Mouse (Mus musculus): Measurements from ENCODE around the gene Synpr. TPM values are rescaled to one million over a fixed set of nuclear protein-coding genes. Genes with fewer than 3 reads are reported as not detected.

Gene Synpr
- polyA plus RNA-seq, 1 experiment from 2014 or later = 0.06 TPM

DNA sequence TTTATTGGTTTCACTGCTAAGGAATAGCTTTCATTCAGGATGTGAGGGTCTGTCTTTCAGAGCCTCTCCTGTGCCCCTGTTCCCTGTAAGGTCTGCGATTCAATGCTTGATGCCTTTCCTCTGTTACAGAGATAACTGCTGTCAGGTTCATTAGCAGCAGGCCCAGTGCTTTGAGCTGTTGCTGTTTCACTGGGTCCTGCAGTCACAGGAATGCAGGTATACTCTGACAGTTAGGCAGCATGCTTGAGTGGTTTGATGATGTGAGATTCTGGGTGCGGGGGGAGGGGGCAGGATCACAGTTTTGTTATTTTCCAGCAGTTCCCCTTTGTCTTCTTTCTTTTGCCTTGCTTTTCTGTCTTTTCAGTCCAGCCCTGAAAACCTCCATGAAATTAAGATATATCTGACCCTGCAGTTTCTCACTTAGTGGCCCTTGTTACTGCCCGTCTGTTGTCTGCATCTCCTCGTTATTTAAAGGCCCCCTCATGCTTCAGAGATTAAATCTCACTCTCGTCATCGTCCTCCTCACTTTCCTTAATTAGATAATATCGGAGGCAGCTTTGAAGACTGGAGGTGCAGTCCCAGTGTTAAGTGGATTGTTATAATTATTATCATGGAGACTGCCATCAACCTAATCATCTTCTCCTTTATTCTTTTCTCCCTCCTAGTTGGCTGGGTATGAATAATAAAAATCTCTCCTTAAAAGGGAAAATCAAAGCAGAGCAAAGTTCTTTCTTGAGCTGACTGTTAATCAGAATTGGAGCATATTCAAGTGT is 234.8 kb downstream of the Synpr start:
- in situ Hi-C loops (cut with MboI; ENCODE audit: low pct_unique_long_range_greater_than_20kb) = no loop called here

DNA sequence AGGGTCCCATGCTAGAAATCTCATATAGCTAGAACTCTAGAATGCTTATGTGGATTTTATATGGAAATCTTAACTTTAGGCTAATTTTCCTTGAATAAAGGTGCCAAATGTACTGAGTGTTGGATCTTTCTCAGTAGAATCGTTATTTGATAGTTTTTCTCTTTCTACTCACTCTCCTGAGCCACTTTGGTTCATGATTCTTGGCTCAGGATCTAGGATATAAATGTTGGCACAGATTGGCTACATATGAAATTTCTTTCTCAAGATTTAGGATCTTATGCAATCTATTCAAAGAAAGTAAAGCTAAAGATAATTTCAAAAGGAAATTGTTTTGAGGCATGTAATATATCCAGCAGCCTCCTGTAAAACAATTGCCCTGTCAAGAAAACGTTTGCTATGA is 263.2 kb downstream of the Synpr start:
- ChIA-PET POLR2A (no interaction called here), CTCF (interaction anchor here (1.6 to 1.8 kb wide), 2 partner anchors 19 to 41 kb away, joined by 3 to 4 read pairs; no protein-coding TSS in a partner anchor)
- no peak for TF ChIP-seq CTCF (IDR thresholded peaks at IDR 0.05)
- ATAC-seq (no peak), DNase-seq (ENCODE audit: low read depth, low spot score) (no peak)
- H3K27me3 ChIP-seq = no peaks in the 10 kb centered on the region
- in situ Hi-C loops (cut with MboI; ENCODE audit: low pct_unique_long_range_greater_than_20kb) = loop anchor here (10.0 kb wide), 1 partner anchor 137 kb away; no protein-coding TSS in a partner anchor

More for the DNA sequence above, 234.8 kb downstream of the Synpr start:
- DNase-seq (ENCODE audit: low read depth, low spot score) (no peak), ATAC-seq (no peak)
- no peaks in the 10 kb centered on the region for H3K27me3 ChIP-seq
- no peak for TF ChIP-seq CTCF (IDR thresholded peaks at IDR 0.05)
- POLR2A ChIA-PET = no interaction called here
- CTCF ChIA-PET = no interaction called here

DNA sequence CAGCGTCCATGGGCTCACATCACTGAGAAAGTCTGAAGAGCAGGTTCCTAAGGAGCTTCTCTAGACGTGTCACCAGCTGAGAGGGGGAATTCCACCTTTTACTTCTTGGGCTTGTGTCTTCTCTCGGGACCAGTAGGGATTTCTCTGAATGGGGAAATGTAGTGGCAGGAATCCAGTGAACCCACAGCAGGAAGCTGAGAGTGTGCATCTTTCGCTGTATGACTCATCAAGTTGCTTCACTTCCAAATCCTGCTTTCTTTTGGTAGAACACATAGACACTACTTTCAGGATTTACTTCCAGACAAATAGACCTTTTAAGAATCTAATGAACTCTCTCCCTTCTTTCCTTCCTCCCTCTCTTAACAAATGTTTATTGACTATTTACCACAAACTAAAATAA is 266.6 kb downstream of the Synpr start:
- peak; percentile 88 for ATAC-seq
- H3K27me3 ChIP-seq = no peaks in the 10 kb centered on the region
- ChIA-PET POLR2A (no interaction called here), CTCF (no interaction called here)
- in situ Hi-C loops (cut with MboI; ENCODE audit: low pct_unique_long_range_greater_than_20kb) = loop anchor here (25.0 kb wide), 1 partner anchor 561 kb away; the partner anchor contains the start of gene Psmd6
- TF ChIP-seq CTCF (IDR thresholded peaks at IDR 0.05) = no peak
- DNase-seq (ENCODE audit: low read depth, low spot score) = peak; percentile 64

DNA sequence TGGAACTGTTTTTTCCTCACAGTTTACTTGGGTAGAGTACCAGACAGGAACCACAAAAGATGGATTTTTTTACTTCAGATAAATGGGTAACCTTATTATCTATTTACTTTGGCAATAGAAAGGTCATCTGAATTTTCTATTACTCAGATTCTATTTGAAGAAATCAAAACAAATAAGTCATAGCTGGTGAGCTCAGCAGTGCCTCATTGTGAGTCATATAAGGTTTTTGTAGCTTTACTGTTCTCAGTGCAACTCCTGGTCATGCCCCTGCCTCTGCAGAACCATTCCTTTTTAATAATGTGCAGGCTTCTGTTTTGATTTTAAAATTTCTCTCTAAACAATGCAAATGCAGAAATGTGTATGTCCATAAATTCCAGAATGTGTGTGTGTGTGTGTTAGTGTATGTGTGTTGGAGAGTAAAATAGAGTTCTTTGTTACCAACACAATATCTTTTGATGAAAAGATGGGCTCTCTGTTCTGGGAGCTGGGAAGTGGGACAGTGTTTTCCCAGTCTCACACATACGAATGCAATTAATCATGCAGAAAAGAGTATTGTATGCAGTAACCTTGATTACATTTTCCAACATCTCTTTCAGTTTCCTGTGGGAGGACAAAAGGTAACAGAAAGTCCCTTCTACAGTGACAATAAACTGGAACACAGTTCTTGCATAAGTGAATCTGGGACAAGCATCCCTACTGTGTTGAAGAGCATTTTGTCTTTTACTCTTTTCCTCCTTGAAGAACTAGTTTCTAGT is 269.2 kb downstream of the Synpr start:
- ATAC-seq (peak; percentile 49), DNase-seq (ENCODE audit: low read depth, low spot score) (peak; percentile 46)
- CTCF ChIA-PET = no interaction called here
- in situ Hi-C loops (cut with MboI; ENCODE audit: low pct_unique_long_range_greater_than_20kb) = loop anchor here (25.0 kb wide), 1 partner anchor 559 kb away; the partner anchor contains the start of gene Psmd6
- H3K27me3 ChIP-seq = no peaks in the 10 kb centered on the region
- no peak for TF ChIP-seq CTCF (IDR thresholded peaks at IDR 0.05)
- POLR2A ChIA-PET = no interaction called here

DNA sequence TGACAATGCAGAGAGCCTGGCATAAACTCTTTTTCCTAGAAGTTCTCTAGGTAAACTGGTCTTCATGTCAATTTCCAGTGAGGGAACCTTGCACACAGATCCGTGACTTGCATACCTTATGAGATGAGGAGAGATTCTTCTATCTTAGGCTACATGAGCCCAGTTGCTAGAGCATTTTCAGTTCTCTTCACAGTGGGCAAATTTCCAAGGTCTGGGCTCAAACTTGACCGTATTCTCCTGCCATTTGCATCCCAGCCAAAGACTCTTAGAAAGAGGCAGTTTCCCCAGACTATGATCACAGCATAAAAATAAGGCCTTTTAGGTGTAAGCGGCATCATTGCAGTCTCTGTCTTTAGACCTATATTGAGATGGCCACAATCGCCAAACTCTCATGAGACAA is 270.1 kb downstream of the Synpr start:
- CTCF ChIA-PET = no interaction called here
- POLR2A ChIA-PET = no interaction called here
- no peak for TF ChIP-seq CTCF (IDR thresholded peaks at IDR 0.05)
- DNase-seq (ENCODE audit: low read depth, low spot score) = no peak
- H3K27me3 ChIP-seq = no peaks in the 10 kb centered on the region
- no peak for ATAC-seq
- in situ Hi-C loops (cut with MboI; ENCODE audit: low pct_unique_long_range_greater_than_20kb) = loop anchor here (25.0 kb wide), 1 partner anchor 558 kb away; the partner anchor contains the start of gene Psmd6

DNA sequence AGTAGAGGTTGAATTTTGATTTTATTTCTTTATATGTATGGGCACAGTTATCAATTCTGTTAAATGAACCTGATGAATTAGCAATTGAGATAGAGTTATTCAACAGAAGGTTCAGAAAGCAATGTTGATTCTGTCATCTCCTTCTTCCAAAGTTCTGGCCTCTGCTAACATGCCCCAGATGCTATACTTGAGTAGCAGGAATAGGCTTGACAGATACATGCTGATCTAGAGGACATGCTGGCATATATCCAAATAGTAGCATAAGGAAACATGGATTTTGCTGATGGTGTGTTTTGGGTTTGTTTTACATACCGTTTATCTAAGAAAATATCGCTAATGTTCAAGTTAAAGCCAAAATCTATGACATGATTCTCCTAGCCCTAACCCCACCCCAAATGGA is 273.5 kb downstream of the Synpr start:
- DNase-seq (ENCODE audit: low read depth, low spot score) = no peak
- CTCF ChIA-PET = no interaction called here
- no peaks in the 10 kb centered on the region for H3K27me3 ChIP-seq
- POLR2A ChIA-PET = no interaction called here
- no peak for TF ChIP-seq CTCF (IDR thresholded peaks at IDR 0.05)
- no peak for ATAC-seq
- in situ Hi-C loops (cut with MboI; ENCODE audit: low pct_unique_long_range_greater_than_20kb) = loop anchor here (25.0 kb wide), 1 partner anchor 554 kb away; the partner anchor contains the start of gene Psmd6

DNA sequence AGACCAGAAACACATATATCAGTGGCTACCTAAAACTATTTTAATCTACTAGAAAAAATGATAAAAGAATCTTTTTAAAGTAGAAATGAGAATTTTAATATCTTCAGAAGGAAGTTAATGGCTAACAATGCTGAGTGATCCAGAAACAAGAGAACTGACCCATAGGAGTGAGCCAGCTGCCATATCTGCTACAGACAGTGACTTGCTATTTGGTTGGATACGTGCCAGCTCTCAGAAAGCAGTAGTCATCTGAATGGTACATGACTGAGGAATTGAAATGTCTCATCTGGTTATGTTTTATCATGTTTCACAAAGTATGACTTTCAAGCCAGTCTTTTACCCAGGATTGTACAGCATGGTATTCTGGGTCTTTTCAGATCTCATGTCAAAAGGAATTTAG is 282.7 kb downstream of the Synpr start:
- DNase-seq (ENCODE audit: low read depth, low spot score) (peak; percentile 35), ATAC-seq (peak; percentile 51)
- ChIA-PET POLR2A (no interaction called here), CTCF (no interaction called here)
- no peaks in the 10 kb centered on the region for H3K27me3 ChIP-seq
- TF ChIP-seq CTCF (IDR thresholded peaks at IDR 0.05) = no peak
- in situ Hi-C loops (cut with MboI; ENCODE audit: low pct_unique_long_range_greater_than_20kb) = loop anchor here (25.0 kb wide), 1 partner anchor 545 kb away; the partner anchor contains the start of gene Psmd6

DNA sequence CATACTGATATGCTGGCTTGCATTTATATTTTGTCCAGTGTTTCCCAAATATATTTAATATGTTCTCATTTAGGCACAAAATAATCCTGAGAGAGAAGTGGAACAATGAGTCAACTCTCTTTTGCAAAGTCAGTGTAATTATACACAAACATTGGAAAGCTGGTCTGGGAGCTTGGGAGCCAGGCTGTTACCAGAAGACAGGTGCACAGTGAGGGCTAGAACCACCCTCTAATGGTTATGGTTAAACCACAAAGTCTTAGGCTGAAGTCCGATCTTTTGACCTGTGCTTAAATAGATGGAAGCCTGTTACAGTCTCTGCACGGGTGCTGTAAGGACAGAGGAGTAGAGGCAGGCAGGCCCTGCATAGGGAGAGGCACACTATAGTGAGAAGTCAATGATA is 283.4 kb downstream of the Synpr start:
- ChIA-PET POLR2A (no interaction called here), CTCF (no interaction called here)

DNA sequence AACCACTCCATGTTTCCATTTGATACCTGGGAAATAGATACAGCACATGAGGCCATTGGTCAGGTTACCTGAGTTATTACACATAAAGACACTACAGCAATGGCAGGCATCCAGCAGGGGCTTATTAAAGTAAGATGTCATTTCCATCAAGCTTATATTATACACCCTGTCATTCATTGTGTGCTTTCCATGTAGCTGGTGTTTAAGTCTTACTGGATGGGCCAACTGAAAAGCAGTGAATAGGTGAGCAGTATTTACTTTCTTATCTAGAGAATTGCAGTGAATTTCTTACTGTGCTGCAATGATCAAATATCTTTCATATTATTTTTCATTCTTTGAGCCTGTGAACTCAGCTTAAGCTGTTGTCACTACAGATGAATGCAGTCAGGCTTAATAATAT is 287.4 kb downstream of the Synpr start:
- H3K27me3 ChIP-seq = no peaks in the 10 kb centered on the region
- POLR2A ChIA-PET = no interaction called here
- TF ChIP-seq CTCF (IDR thresholded peaks at IDR 0.05) = no peak
- in situ Hi-C loops (cut with MboI; ENCODE audit: low pct_unique_long_range_greater_than_20kb) = loop anchor here (25.0 kb wide), 1 partner anchor 540 kb away; the partner anchor contains the start of gene Psmd6
- ATAC-seq = no peak
- CTCF ChIA-PET = interaction anchor here (0.9 kb wide), 1 partner anchor 11 kb away, joined by 3 read pairs; no protein-coding TSS in a partner anchor
- no peak for DNase-seq (ENCODE audit: low read depth, low spot score)

More for the DNA sequence above, 283.4 kb downstream of the Synpr start:
- in situ Hi-C loops (cut with MboI; ENCODE audit: low pct_unique_long_range_greater_than_20kb) = loop anchor here (25.0 kb wide), 1 partner anchor 544 kb away; the partner anchor contains the start of gene Psmd6
- no peak for TF ChIP-seq CTCF (IDR thresholded peaks at IDR 0.05)
- no peaks in the 10 kb centered on the region for H3K27me3 ChIP-seq
- DNase-seq (ENCODE audit: low read depth, low spot score) = no peak
- no peak for ATAC-seq

DNA sequence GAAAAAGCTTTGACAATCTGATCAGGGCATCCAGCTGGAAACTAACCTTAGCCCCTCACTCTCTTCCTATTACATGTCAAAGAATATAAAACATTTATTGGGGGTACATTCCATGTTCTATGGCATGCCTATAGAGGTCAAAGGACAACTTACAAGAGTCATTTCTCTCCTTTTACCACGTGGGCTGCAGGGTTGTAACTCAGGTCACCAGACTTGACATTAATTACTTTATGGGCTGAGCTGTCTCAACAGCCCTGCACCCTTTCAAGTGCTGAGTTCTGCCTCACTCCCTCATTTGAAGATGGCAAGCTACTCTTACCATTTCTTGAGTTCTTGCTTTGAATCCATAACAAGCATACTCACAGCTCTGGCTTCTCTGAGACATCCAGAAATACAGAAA is 287.9 kb downstream of the Synpr start:
- ChIA-PET CTCF (interaction anchor here (0.9 to 1.1 kb wide), 2 partner anchors 9 to 12 kb away, joined by 3 read pairs; no protein-coding TSS in a partner anchor), POLR2A (no interaction called here)
- in situ Hi-C loops (cut with MboI; ENCODE audit: low pct_unique_long_range_greater_than_20kb) = loop anchor here (25.0 kb wide), 1 partner anchor 540 kb away; the partner anchor contains the start of gene Psmd6
- no peaks in the 10 kb centered on the region for H3K27me3 ChIP-seq
- DNase-seq (ENCODE audit: low read depth, low spot score) (no peak), ATAC-seq (no peak)
- no peak for TF ChIP-seq CTCF (IDR thresholded peaks at IDR 0.05)
